Mouse (Mus musculus): ENCODE data around the gene Herpud1. TPM values are rescaled to one million over a fixed set of nuclear protein-coding genes. Genes with fewer than 3 reads are reported as not detected.

Gene Herpud1
- polyA plus RNA-seq, 1 experiment from 2014 or later, result 52.0 TPM

GRCm38 (mm10) chr8:94443153-94443552 is 56.9 kb downstream of the Herpud1 start:
- no peak for ATAC-seq (ENCODE audit: low FRiP score)
- Histone ChIP-seq H3K9me3 (no peaks in the 10 kb centered on the region), H3K4me2 (no peak overlapping the region), H3K4me3 (replicated peaks) (no peak overlapping the region), H3K9ac (no peak overlapping the region), H3K27ac (no peak overlapping the region), H3K27me3 (no peaks in the 10 kb centered on the region), H3K36me3 (replicated peaks) (no peaks in the 10 kb centered on the region), H3K4me1 (no peaks in the 10 kb centered on the region)
- WGBS, result 95% methylated on average over 3 of the region's 3 CpGs

GRCm38 (mm10) chr8:94444480-94444879 is 58.2 kb downstream of the Herpud1 start:
- no peak overlapping the region for H3K9ac ChIP-seq
- 69% methylated on average over 2 of the region's 2 CpGs for WGBS
- no peaks in the 10 kb centered on the region for H3K4me1 ChIP-seq
- ATAC-seq (ENCODE audit: low FRiP score), result no peak
- H3K27ac ChIP-seq, result no peak overlapping the region
- no peak overlapping the region for H3K4me2 ChIP-seq
- no peaks in the 10 kb centered on the region for H3K27me3 ChIP-seq
- no peaks in the 10 kb centered on the region for H3K36me3 ChIP-seq (replicated peaks)
- no peak overlapping the region for H3K4me3 ChIP-seq (replicated peaks)
- H3K9me3 ChIP-seq, result no peaks in the 10 kb centered on the region

Other genes with a start within 250 kb of the Herpud1 start
- not detected in 2 replicates for gene Mt4, start 249.2 kb upstream of the Herpud1 start, polyA plus RNA-seq (2016; fragmentation: Nextera tagmentation; extraction: Ambion mirVana)
- gene Mt3, start 233.8 kb upstream of the Herpud1 start, polyA plus RNA-seq (2016; fragmentation: Nextera tagmentation; extraction: Ambion mirVana), result 82.2 and 103 TPM in 2 replicates
- gene Mt2, start 213.8 kb upstream of the Herpud1 start, polyA plus RNA-seq (2016; fragmentation: Nextera tagmentation; extraction: Ambion mirVana), result 34.1 and 35.0 TPM in 2 replicates
- gene Mt1, start 207.4 kb upstream of the Herpud1 start, polyA plus RNA-seq (2016; fragmentation: Nextera tagmentation; extraction: Ambion mirVana), result 64.4 and 76.2 TPM in 2 replicates
- 110 and 121 TPM in 2 replicates for gene Nup93, start 171.9 kb upstream of the Herpud1 start, polyA plus RNA-seq (2016; fragmentation: Nextera tagmentation; extraction: Ambion mirVana)
- gene Slc12a3, start 57.2 kb upstream of the Herpud1 start, polyA plus RNA-seq (2016; fragmentation: Nextera tagmentation; extraction: Ambion mirVana), result 0.10 TPM in 1 of 2 replicates, not detected in the other
- gene Nlrc5, start 47.9 kb downstream of the Herpud1 start, polyA plus RNA-seq (2016; fragmentation: Nextera tagmentation; extraction: Ambion mirVana), result 0.12 and 0.13 TPM in 2 replicates
- gene Cpne2, start 146.6 kb downstream of the Herpud1 start, polyA plus RNA-seq (2016; fragmentation: Nextera tagmentation; extraction: Ambion mirVana), result 18.2 and 18.5 TPM in 2 replicates
- 53.4 and 54.7 TPM in 2 replicates for gene Rspry1, start 215.5 kb downstream of the Herpud1 start, polyA plus RNA-seq (2016; fragmentation: Nextera tagmentation; extraction: Ambion mirVana)
- 116 and 122 TPM in 2 replicates for gene Fam192a, start 215.6 kb downstream of the Herpud1 start, polyA plus RNA-seq (2016; fragmentation: Nextera tagmentation; extraction: Ambion mirVana)